Mouse (Mus musculus): ENCODE measurements around the gene Zfp385a. TPM values are rescaled to one million over a fixed set of nuclear protein-coding genes. Genes with fewer than 3 reads are reported as not detected.
A peak's percentile ranks its signal among the peaks of the same experiment; 100 is the strongest.

Gene Zfp385a
- polyA plus RNA-seq, 1 experiment: 25.0 TPM

DNA sequence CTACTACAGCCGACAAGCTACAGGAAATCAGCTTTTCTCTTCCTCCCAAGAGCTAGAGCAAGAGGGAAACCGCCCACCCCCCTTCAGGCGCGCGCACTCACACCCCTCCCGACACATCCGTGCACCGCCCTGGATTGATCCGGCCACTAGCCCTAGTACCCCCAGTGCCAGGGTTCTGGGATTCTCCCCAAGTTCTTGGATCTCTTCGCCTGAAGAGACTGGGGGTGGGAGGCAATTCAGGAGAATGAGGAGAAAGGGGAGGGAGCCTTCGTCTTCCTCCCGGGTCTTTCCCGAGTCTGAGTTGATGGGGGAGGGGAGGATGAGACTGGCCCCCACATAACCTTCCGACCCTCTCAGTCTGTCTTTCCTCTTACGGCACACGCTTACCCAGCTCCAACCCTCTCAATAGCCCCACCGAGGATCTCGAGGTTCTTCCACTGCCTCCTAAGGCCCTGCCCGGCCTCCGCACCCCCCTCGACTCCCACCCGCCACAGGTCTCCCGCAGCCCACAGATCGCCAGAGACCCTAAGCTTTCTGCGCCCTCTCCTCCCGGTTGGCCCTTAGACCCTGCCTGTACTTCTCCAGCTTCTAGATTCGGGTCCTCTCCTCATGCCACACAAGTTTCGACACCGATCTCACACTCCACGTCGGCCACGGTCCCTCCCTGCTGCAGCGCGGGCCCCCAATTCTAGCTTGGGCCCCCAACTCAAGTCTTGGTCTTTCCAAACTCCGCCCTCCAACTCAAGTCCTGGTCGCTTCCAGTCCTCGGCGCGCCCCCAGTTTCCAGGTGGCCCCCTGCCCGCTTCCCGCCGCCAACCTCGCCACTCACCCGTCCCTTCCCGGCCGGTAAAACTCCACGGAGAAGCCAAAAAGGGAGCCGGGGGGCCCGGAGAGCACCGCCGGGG is 25.8 kb upstream of the Zfp385a start:
- Histone ChIP-seq H3K4me3 (ENCODE audit: insufficient read depth, low read length) (peak overlapping the region; percentile 92), H3K27ac (ENCODE audit: insufficient read depth, low read length) (peak overlapping the region; percentile 71), H3K4me1 (ENCODE audit: control insufficient read depth, insufficient read depth, low read length) (peaks cover 28% of the 10 kb centered on the region)
- TF ChIP-seq POLR2A (IDR thresholded peaks at IDR 0.05; ENCODE audit: low read depth, low read length) (peak; percentile 33), CTCF (IDR thresholded peaks at IDR 0.05; ENCODE audit: borderline replicate concordance, insufficient read depth, low read length) (no peak)

DNA sequence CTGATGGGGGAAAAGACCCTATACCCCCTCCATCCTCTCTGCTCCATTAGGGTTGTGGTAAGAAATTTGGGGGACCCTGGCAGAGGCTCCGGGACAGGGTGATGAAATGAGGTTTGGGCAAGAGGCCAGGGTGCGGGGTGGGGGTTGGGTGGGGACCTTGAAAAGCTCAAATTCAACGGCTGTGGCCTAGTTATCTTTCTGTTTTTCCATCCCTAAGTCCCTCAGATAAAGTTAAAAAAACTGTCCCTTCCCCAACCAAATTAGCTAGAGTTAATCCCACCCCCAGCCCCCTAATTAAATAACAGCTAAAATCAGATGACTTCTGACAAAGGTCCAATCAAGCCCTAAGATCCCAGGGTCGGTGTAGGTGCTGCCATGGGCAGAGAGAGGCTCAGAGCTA is 24.9 kb upstream of the Zfp385a start:
- Histone ChIP-seq H3K4me3 (ENCODE audit: insufficient read depth, low read length) (peak overlapping the region; percentile 92), H3K27ac (ENCODE audit: insufficient read depth, low read length) (peak overlapping the region; percentile 71), H3K4me1 (ENCODE audit: control insufficient read depth, insufficient read depth, low read length) (peaks cover 24% of the 10 kb centered on the region)
- TF ChIP-seq POLR2A (IDR thresholded peaks at IDR 0.05; ENCODE audit: low read depth, low read length): no peak
- no peak for TF ChIP-seq CTCF (IDR thresholded peaks at IDR 0.05; ENCODE audit: borderline replicate concordance, insufficient read depth, low read length)

DNA sequence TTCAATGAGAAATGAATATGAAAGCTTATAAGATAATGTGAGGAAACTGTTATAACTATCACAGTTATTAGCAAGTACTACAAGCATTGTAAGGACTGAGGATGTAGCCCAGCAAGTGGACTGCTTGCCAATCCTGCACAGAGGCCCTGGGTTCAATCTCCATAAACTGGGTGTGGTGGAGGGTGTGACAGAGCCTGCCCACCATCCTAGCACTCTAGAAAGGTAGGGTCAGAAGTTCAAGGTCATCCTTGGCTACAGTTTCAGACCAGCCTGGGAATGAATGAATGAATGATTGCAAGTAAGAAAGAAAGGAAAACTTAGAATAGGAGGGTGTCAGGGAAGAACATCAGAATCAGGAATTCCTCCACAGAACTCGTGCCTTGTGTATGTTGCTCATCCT is 23.9 kb upstream of the Zfp385a start:
- H3K4me1 ChIP-seq (ENCODE audit: control insufficient read depth, insufficient read depth, low read length): peaks cover 27% of the 10 kb centered on the region
- no peak for TF ChIP-seq POLR2A (IDR thresholded peaks at IDR 0.05; ENCODE audit: low read depth, low read length)
- TF ChIP-seq CTCF (IDR thresholded peaks at IDR 0.05; ENCODE audit: borderline replicate concordance, insufficient read depth, low read length): no peak
- H3K27ac ChIP-seq (ENCODE audit: insufficient read depth, low read length): no peak overlapping the region
- peak overlapping the region; percentile 92 for H3K4me3 ChIP-seq (ENCODE audit: insufficient read depth, low read length)

DNA sequence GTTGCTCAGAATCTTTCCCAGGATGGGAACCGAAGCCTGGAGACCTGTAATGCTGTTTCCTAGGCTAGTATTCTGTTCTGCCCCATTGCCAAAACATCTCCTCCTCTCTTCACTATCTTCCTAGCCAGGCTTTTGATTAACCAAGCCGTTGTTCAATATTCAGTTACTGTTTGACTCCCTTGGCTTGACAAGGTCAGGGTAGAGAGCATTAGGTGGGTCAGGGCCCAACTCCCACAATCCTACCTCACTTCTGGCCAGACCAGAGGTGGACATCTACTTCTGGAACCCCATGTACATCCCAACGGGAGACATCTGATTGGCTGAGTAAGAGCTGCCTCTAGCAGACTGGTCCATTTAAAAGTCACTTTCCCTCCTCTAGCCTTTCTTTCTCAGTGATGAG is 23.1 kb upstream of the Zfp385a start:
- no peak for TF ChIP-seq CTCF (IDR thresholded peaks at IDR 0.05; ENCODE audit: borderline replicate concordance, insufficient read depth, low read length)
- TF ChIP-seq POLR2A (IDR thresholded peaks at IDR 0.05; ENCODE audit: low read depth, low read length): no peak
- Histone ChIP-seq H3K27ac (ENCODE audit: insufficient read depth, low read length) (no peak overlapping the region), H3K4me3 (ENCODE audit: insufficient read depth, low read length) (no peak overlapping the region), H3K4me1 (ENCODE audit: control insufficient read depth, insufficient read depth, low read length) (peaks cover 26% of the 10 kb centered on the region)

DNA sequence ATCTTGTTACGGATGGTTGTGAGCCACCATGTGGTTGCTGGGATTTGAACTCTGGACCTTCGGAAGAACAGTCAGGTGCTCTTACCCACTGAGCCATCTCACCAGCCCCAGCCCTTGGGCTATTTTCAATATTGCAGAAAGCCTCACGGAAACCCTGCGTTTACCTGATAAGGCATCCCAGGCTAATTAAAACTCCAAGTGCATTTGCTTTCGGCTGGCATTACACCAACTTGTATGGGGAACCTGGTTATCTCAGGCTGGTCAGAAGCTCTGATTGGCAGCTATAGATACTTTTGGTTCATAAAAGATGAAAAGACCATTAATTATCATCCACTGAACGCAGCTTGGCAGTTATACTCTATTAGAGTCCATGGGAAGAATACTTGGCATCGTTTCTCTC is 22.4 kb upstream of the Zfp385a start:
- Histone ChIP-seq H3K4me1 (ENCODE audit: control insufficient read depth, insufficient read depth, low read length) (peaks cover 22% of the 10 kb centered on the region), H3K4me3 (ENCODE audit: insufficient read depth, low read length) (no peak overlapping the region), H3K27ac (ENCODE audit: insufficient read depth, low read length) (no peak overlapping the region)
- no peak for TF ChIP-seq CTCF (IDR thresholded peaks at IDR 0.05; ENCODE audit: borderline replicate concordance, insufficient read depth, low read length)
- TF ChIP-seq POLR2A (IDR thresholded peaks at IDR 0.05; ENCODE audit: low read depth, low read length): no peak

DNA sequence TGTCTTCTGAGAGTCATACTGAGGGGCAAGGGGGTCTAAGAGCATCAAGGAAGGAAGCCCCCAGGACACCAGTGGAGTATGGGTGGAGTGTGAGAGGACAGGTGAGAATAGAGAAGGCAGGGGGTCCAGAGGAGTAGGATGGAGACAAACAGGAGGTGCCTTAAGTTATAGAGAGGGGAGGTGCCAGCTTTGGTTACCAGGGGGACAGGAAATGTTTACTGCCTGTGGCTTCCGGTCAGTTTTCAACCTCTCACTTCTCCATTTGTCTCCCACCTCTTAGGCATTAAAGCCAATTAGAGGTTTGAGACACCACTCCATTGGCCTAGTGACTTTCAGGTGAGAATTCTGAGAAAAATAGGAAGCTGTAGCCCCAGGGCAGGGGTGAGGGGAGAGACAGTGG is 21.4 kb upstream of the Zfp385a start:
- TF ChIP-seq CTCF (IDR thresholded peaks at IDR 0.05; ENCODE audit: borderline replicate concordance, insufficient read depth, low read length): no peak
- no peak for TF ChIP-seq POLR2A (IDR thresholded peaks at IDR 0.05; ENCODE audit: low read depth, low read length)
- peaks cover 19% of the 10 kb centered on the region for H3K4me1 ChIP-seq (ENCODE audit: control insufficient read depth, insufficient read depth, low read length)
- H3K27ac ChIP-seq (ENCODE audit: insufficient read depth, low read length): no peak overlapping the region
- H3K4me3 ChIP-seq (ENCODE audit: insufficient read depth, low read length): no peak overlapping the region

DNA sequence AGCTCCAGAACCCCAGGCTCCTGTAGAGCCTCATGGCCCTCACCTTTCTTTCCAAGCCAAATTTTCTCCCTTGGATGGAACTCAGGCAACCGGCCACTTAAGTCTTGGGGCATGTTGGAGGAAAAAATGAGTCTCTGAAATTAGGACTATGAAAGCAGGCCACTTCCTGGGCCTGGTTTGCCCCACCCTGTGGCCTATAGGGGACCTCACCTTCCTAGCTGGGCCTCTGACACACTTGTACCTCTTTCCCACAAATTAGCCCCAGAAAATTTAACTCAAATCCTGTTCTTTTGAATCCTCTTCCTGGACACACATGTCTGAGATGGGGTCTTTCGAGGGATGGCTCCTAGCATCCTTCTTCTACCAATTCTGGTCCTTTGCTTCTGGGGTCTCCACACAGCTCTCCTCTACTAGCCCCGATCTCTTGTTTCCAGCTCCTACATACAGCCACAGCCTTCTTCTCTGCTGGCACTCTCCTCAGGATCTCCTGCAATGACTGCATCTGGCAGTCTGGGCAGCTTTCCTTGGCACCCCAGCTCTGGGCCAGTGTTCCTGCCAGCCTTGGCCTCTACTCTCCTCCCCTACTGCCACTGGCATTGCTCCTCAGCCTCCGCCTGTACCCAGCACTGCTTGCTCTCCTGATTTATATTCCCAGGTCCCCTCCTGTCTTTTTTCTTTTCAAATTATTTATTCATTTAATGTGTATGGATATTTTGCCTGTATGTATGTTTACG is 20.1 kb upstream of the Zfp385a start:
- H3K27ac ChIP-seq (ENCODE audit: insufficient read depth, low read length): peak overlapping the region; percentile 40
- no peak overlapping the region for H3K4me3 ChIP-seq (ENCODE audit: insufficient read depth, low read length)
- peaks cover 19% of the 10 kb centered on the region for H3K4me1 ChIP-seq (ENCODE audit: control insufficient read depth, insufficient read depth, low read length)
- TF ChIP-seq POLR2A (IDR thresholded peaks at IDR 0.05; ENCODE audit: low read depth, low read length) (no peak), CTCF (IDR thresholded peaks at IDR 0.05; ENCODE audit: borderline replicate concordance, insufficient read depth, low read length) (no peak)

DNA sequence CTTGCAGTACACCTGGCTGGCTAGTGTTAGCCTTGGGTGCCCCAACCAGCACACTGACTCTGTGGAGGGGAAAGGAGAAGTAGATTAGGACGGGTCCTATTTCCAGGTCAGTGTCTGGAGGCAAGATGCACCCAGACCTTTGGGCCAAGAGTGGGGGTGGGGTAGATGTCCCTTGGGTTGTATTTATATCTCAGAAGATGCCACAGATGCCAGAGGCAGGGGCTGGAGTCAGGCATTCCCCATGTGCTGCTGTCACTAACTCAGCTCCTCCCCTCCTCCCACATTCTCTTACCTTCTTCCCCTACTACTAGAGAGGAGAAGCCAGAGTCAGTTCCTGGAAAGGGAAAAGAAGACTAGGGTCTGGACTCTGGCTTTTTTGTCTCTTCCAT is 19.2 kb upstream of the Zfp385a start:
- H3K27ac ChIP-seq (ENCODE audit: insufficient read depth, low read length): peak overlapping the region; percentile 40
- TF ChIP-seq CTCF (IDR thresholded peaks at IDR 0.05; ENCODE audit: borderline replicate concordance, insufficient read depth, low read length) (no peak), POLR2A (IDR thresholded peaks at IDR 0.05; ENCODE audit: low read depth, low read length) (no peak)
- peaks cover 19% of the 10 kb centered on the region for H3K4me1 ChIP-seq (ENCODE audit: control insufficient read depth, insufficient read depth, low read length)
- no peak overlapping the region for H3K4me3 ChIP-seq (ENCODE audit: insufficient read depth, low read length)

DNA sequence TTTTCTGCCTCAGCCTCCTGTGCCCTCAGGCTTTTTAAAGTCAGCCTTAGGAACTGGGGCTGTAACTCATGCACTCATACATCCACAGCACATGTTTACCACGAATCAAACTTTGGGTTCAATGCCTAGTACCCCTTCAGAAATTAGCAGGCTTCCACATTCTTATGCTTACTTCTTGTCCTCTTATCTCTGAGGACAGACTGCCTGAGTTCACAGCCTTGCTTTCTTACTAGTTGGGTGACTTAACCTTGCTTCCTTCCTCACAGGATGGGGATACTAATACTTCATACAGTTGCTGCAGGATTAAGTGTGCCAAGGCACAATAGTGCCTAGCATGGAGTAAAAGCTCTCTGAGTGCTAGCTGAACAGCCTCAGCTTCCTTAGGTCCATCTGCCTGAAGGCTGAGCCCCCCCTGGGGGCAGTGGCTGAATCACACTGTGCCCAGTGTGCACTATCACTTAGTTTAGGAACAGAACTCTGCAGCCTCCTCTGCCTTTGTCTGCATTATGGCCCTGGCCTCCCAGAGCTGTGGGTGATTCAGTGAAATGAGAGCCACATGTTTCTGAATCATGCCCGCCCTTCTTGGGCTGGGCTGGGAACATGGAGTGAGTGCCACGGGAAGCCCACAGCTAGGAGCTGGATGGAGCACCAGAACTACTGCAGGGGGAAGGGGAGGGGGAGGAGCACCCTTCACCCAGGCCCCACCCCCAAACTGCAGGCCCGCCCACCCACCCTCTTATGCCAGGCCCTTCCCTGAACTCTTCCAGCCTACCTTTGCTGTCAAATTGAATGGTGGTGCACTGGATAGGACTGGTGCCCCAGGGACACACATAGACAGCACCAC is 18.6 kb upstream of the Zfp385a start:
- H3K27ac ChIP-seq (ENCODE audit: insufficient read depth, low read length): peak overlapping the region; percentile 83
- H3K4me3 ChIP-seq (ENCODE audit: insufficient read depth, low read length): no peak overlapping the region
- TF ChIP-seq CTCF (IDR thresholded peaks at IDR 0.05; ENCODE audit: borderline replicate concordance, insufficient read depth, low read length): no peak
- peak; percentile 26; the same call in 1 of the 2 replicates for TF ChIP-seq POLR2A (IDR thresholded peaks at IDR 0.05; ENCODE audit: low read depth, low read length)
- peaks cover 19% of the 10 kb centered on the region for H3K4me1 ChIP-seq (ENCODE audit: control insufficient read depth, insufficient read depth, low read length)

Measured in embryonic fibroblast, embryonic 13.5 days (primary cell).